Mouse (Mus musculus) E14TG2a.4 (cell line): ENCODE measurements around the gene Mettl24.
"Not testable (repeated sequence)": the region's sequence is repeated elsewhere in the genome, so short reads cannot be mapped to it uniquely, and the experiment has no call there.

Experiments
- H3K27me3 ChIP-seq: 2 replicates; pipeline ENCODE4 v1.6.1; 2014; ENCODE audit warnings: low read length, control low read depth; ENCODE audit not compliant: insufficient read depth
- H3K36me3 ChIP-seq: 2 replicates; pipeline ENCODE4 v1.6.1; 2014; ENCODE audit warnings: low read length, control low read depth; ENCODE audit not compliant: insufficient read depth
- H3K4me1 ChIP-seq: replicated peaks from 2 replicates; pipeline ENCODE4 v1.6.1; 2014; ENCODE audit warnings: low read depth, low read length, control low read depth
- H3K4me3 ChIP-seq: replicated peaks from 2 replicates; pipeline ENCODE4 v1.5.1; 2014; ENCODE audit warnings: mild to moderate bottlenecking, low read length
- H3K9me3 ChIP-seq: 2 replicates; pipeline ENCODE4 v1.6.1; 2014; ENCODE audit warnings: low read length, control low read depth
- CTCF ChIP-seq: conservative IDR thresholded peaks from 2 replicates; pipeline ENCODE4 v1.5.1; 2014; ENCODE audit warnings: low read length
- NANOG ChIP-seq: IDR thresholded peaks from 2 replicates; pipeline ENCODE4 v1.6.1; 2014; ENCODE audit warnings: borderline replicate concordance, low read length, mixed read lengths
- POU5F1 ChIP-seq: IDR thresholded peaks from 2 replicates; pipeline ENCODE4 v1.6.1; 2014; ENCODE audit warnings: low read length, borderline replicate concordance

Mettl24 gene

DNA sequence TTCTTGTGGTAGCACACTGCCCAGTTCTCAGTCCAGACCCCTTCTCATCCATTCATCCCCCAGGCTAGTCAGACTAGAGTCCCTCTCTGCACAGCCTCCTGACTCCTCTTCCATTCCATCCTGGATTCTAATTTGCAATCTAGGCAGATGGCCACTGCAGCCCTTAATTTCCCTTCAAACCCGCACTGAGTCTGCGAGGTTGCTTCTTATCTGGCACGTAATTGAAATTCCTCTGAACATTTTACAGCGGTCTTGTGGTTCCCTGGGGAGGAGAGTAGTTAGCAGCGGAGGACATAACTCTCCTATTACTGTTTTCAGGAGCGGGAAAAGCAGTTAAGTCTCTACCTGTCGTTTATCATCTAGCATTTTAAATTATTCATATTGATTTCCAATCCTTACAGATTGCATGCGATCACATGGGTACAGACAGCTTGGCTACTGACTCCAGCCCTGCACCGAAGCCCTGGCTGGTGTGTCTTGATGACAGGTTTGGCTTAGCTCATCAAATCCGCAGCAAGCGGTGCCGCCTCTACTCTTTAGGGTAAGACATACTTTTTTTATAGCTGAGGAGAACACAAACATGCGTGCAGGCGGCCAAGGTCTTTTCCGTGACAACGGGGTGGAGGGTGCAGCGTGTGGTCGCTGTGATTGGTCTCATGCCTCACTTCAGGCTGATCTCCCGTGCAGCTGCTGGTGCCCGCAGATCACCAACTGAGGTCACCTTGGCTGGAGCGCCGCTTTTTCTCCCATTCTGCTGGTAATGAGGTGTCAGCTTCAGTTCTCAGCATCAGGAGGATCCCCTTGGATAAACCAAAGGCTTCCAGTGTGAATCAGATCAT, 54.4 kb downstream of the Mettl24 start:
- H3K9me3 ChIP-seq, result no peaks in the 10 kb centered on the region
- TF ChIP-seq POU5F1 (no peak), CTCF (no peak), NANOG (no peak)
- no peaks in the 10 kb centered on the region for H3K27me3 ChIP-seq
- H3K4me1 ChIP-seq, result no peaks in the 10 kb centered on the region
- H3K4me3 ChIP-seq, result peak overlapping the region; percentile 32; the same call in 1 of the 2 replicates
- no peaks in the 10 kb centered on the region for H3K36me3 ChIP-seq

DNA sequence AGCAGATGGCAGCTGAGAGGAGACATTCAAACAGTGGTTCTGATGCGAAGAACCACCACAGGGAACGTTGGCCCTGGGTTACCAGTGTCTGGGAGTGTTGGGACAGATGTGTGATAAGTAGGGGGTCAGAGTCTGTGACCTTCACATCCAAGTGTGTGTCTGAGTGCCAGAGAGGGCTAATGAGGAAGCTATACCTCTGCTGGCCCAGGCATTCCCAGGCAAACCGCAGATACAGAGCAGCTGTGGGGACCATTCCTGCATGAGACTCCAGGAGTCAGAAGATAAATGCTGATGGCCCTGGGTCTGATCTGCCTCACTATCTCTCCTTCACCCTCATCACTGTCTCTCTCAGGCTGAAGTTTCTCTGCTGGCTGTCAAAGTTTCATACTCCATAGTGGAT, 57.6 kb downstream of the Mettl24 start:
- H3K9me3 ChIP-seq, result peaks cover 4% of the 10 kb centered on the region; the same call in 1 of the 2 replicates
- no peak overlapping the region for H3K4me3 ChIP-seq
- TF ChIP-seq NANOG (no peak), POU5F1 (no peak), CTCF (no peak)
- no peaks in the 10 kb centered on the region for H3K36me3 ChIP-seq
- H3K27me3 ChIP-seq, result no peaks in the 10 kb centered on the region
- H3K4me1 ChIP-seq, result no peaks in the 10 kb centered on the region

DNA sequence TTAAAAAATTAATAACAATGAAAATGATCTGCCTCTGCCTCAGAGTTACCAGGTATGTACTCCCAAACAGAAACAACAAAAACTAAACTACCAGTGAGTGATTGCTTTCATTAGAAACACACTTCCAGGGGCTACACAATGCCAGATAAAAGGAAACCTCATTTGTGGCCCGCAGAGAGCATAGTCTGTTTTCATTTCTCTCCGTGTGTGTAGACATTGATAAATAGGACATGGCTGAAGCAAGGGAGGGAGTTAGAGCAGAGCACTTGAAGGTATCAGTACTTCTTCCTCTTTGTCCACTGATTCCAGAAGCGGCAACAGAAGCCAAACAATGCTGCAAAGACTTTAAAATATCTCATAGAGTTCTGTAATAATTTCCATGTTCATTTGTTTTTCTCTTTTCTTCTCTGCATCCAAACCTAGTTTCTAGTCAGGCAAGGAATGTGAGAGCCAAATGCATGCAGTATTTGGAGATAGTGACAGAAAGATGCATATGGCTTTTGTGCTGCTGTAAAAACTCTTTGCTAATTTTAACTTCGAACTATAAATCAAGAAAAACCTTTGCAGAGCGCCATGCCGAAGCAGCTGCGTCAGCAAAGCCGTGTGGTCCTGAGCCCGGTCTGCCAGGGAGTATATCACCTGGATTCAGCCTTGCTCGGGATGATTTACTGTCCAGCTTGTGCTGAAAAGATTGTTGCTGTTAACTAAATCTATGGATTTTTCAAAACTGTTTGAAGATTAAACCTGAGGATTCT, 67.4 kb downstream of the Mettl24 start:
- H3K9me3 ChIP-seq, result no peaks in the 10 kb centered on the region
- no peaks in the 10 kb centered on the region for H3K4me1 ChIP-seq
- no peaks in the 10 kb centered on the region for H3K36me3 ChIP-seq
- TF ChIP-seq CTCF (no peak), NANOG (no peak), POU5F1 (no peak)
- H3K4me3 ChIP-seq, result peak overlapping the region; percentile 18
- peaks cover 2% of the 10 kb centered on the region for H3K27me3 ChIP-seq

DNA sequence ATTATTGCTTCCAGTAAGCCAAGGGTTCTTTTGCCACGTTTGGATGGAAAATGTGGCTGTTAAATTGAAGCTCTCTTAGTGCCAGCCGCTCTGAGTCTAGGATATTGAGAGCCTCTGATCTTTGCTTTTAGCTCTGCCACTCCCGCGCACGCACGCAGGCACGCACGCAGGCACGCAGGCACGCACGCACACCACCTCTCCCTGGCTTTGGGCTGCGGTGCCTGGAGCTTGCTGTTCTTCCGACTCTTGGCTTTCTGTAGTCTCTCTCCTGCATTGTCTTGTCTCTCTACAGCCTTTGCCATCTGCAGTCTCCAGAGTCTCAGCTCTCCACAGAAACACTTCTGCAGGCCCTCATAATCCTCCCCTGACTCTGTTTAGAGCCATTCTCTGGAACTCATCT, 68.1 kb downstream of the Mettl24 start:
- no peaks in the 10 kb centered on the region for H3K9me3 ChIP-seq
- H3K4me1 ChIP-seq, result no peaks in the 10 kb centered on the region
- H3K36me3 ChIP-seq, result no peaks in the 10 kb centered on the region
- TF ChIP-seq CTCF (no peak), POU5F1 (no peak)
- peak overlapping the region; percentile 18 for H3K4me3 ChIP-seq
- peaks cover 2% of the 10 kb centered on the region for H3K27me3 ChIP-seq

DNA sequence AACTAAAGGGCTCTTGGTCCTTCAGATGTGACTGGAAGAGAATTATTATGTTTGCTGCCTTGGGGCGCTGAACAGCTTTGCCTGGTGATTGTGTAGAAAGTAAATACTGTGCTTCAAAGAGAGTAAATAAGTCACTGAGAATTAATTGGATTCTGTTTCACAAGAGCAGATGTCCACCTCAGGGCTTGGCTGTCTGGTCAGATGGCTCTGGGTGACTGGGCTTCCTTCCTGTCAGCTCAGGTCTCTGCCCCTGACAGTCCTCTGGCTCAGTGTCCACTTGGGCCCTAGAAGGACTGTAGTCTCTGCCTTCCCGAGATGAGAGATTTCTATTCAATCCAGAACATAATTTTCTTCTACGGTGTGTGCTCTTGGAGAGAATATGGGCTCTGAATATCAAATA, 70.0 kb downstream of the Mettl24 start:
- no peak for TF ChIP-seq NANOG
- TF ChIP-seq CTCF, result no peak
- no peak for TF ChIP-seq POU5F1
- H3K4me3 ChIP-seq, result no peak overlapping the region

DNA sequence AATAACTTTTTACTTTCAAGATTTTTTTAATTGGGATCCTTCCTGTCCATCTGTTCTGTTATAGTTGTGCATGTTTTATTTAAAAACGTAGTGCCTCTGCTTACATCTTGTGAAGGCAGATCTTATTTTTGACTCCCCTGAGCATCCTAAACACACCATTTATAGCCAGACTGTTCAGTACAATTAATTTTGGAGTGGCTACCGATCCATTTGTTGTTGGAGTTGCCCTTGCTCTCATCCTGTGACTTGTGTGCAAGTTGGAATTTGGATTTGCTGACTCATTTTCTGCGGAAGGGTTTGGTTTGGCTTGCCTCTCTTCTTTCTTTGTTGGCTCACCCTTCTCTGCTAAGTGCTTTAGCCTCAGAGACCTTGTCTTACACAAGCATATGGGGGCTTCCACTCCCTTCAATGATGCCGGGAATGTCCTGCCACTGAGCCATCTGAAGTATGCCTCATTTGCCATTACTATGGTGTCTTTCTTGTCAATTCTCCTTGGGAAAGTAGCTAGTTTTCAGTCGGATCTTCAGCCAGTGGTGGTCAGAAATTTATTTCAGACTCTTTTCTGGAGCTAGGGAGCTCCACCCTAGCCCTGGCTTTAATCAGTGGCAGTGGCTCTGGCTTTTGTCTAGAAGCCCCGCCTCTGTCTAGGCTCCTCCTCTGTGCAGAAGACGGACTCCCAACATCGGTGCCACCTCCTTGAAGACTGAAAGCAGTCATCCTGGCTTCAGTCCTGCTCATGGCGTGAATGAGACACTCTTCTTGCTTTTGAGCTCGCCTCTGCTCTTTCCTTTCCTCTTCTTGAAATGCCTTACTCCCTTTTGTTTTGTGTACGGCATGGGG, 75.3 kb downstream of the Mettl24 start:
- Histone ChIP-seq H3K27me3 (no peaks in the 10 kb centered on the region), H3K9me3 (peaks cover 10% of the 10 kb centered on the region), H3K36me3 (no peaks in the 10 kb centered on the region), H3K4me3 (no peak overlapping the region), H3K4me1 (no peaks in the 10 kb centered on the region)
- TF ChIP-seq CTCF (no peak), NANOG (no peak), POU5F1 (no peak)

More for the DNA sequence above, 70.0 kb downstream of the Mettl24 start:
- Histone ChIP-seq H3K4me1 (no peaks in the 10 kb centered on the region), H3K36me3 (no peaks in the 10 kb centered on the region), H3K9me3 (no peaks in the 10 kb centered on the region), H3K27me3 (peaks cover 2% of the 10 kb centered on the region)

DNA sequence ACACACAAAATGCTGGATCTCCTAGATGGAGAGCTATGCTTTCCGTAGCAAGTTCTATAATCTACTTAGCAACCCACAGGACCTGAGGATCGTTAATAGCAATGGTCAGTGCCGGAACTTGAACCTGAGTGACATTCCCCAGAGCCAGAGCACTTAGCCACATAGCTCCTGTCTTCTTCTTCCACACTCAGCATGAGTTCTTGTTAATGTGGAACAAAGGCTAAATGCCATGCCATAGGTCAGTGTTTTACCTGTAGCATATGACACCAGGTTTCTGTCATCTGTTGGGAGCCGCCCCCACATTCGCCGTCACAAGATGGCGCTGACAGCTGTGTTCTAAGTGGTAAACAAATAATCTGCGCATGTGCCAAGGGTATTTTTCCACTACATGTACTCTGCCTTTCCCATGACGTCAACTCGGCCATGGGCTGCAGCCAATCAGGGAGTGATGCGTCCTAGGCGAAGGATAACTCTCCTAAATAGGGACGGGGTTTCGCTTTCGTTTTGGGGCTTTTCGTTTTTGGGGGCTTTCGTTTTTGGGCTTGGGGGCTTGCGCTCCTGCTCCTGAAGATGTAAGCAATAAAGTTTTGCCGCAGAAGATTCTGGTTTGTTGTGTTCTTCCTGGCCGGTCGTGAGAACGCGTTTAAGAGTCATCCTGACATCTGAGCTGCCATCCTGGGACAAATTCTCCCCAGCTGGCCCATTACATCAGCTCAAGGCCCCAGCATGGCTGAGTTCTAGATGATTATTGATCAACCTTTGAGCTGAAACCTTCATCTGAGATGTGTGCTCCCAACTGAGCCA, 76.5 kb downstream of the Mettl24 start:
- H3K9me3 ChIP-seq, result peaks cover 10% of the 10 kb centered on the region
- H3K4me1 ChIP-seq, H3K4me3 ChIP-seq, H3K36me3 ChIP-seq, H3K27me3 ChIP-seq: not testable (repeated sequence)
